Mouse (Mus musculus) spleen, postnatal 36 days (tissue): ENCODE measurements at regions not wholly inside any gene's neighbourhood (a gene's known extent, or its start where the extent isn't known, plus 50 kb on each side); places are given as distances from the start of the nearest gene placed in this dataset.

Source experiments
- DNase-seq, 2 experiments: peaks; one replicate each; pipeline ENCODE4 v3.0.0; 2022; ENCODE audit warnings: low spot score in 2 of 2, mixed read lengths in 1 of 2

- DNase-seq, result no peak
These were observed 60.9 kb upstream of the Foxa2 start for GRCm38 (mm10) chr2:148107607-148108115.

- DNase-seq, result no peak
These were observed 63.4 kb upstream of the Foxa2 start for GRCm38 (mm10) chr2:148110149-148110548.

GRCm38 (mm10) chr2:148111889-148112288 is 65.1 kb upstream of the Foxa2 start:
- no peak for DNase-seq

- no peak for DNase-seq
These were observed 66.4 kb upstream of the Foxa2 start for GRCm38 (mm10) chr2:148113184-148113583.

- DNase-seq, result no peak
These were observed 67.8 kb upstream of the Foxa2 start for GRCm38 (mm10) chr2:148114600-148114999.

- no peak for DNase-seq
These were observed 69.4 kb upstream of the Foxa2 start for GRCm38 (mm10) chr2:148116033-148116790.

- DNase-seq, result no peak
These were observed 70.7 kb upstream of the Foxa2 start for GRCm38 (mm10) chr2:148117420-148117819.

GRCm38 (mm10) chr2:148121885-148122876 is 75.4 kb upstream of the Foxa2 start:
- no peak for DNase-seq

- no peak for DNase-seq
These were observed 77.0 kb upstream of the Foxa2 start for GRCm38 (mm10) chr2:148123780-148124179.

GRCm38 (mm10) chr2:148133811-148134210 is 87.0 kb upstream of the Foxa2 start:
- no peak for DNase-seq

- no peak for DNase-seq
These were observed 95.2 kb upstream of the Foxa2 start for GRCm38 (mm10) chr2:148141936-148142335.

- no peak for DNase-seq
These were observed 98.0 kb upstream of the Foxa2 start for GRCm38 (mm10) chr2:148144816-148145215.

GRCm38 (mm10) chr2:148148272-148148671 is 101.5 kb upstream of the Foxa2 start:
- no peak for DNase-seq

GRCm38 (mm10) chr2:148149426-148149825 is 102.7 kb upstream of the Foxa2 start:
- DNase-seq, result no peak

GRCm38 (mm10) chr2:148153513-148154271 is 106.9 kb upstream of the Foxa2 start:
- DNase-seq, result no peak

- no peak for DNase-seq
These were observed 109.4 kb upstream of the Foxa2 start for GRCm38 (mm10) chr2:148156122-148156521.

- peak in 1 of 2 experiments; percentile 1 for DNase-seq
These were observed 112.3 kb upstream of the Foxa2 start for GRCm38 (mm10) chr2:148159028-148159600.

GRCm38 (mm10) chr2:148160997-148161396 is 114.2 kb upstream of the Foxa2 start:
- no peak for DNase-seq

- DNase-seq, result no peak
These were observed 115.2 kb upstream of the Foxa2 start for GRCm38 (mm10) chr2:148161966-148162365.

- DNase-seq, result no peak
These were observed 115.8 kb upstream of the Foxa2 start for GRCm38 (mm10) chr2:148162562-148162961.

GRCm38 (mm10) chr2:148171113-148171512 is 124.3 kb upstream of the Foxa2 start:
- DNase-seq, result no peak
